Mouse (Mus musculus) liver, embryonic 12.5 days (tissue): ENCODE results near the gene Dmd. TPM values are rescaled to one million over a fixed set of nuclear protein-coding genes. Genes with fewer than 3 reads are reported as not detected.

Experiments used
- ATAC-seq: fragments of 200-750 bp; cut with Nextera tagmentation; 2 replicates; pipeline ENCODE4 v1.8.0; 2017; ENCODE audit warnings: moderate number of reproducible peaks, mild to moderate bottlenecking, moderate library complexity
- H3K27ac ChIP-seq: fragments of 300-500 bp; sonication (generic); 2 replicates; pipeline ENCODE4 v1.5.1; 2016; ENCODE audit warnings: mild to moderate bottlenecking
- H3K27me3 ChIP-seq: fragments of 300-500 bp; sonication (generic); replicated peaks from 2 replicates; pipeline ENCODE4 v1.6.1; 2016; ENCODE audit warnings: mild to moderate bottlenecking, moderate library complexity
- H3K36me3 ChIP-seq: fragments of 300-500 bp; sonication (generic); 2 replicates; pipeline ENCODE4 v1.6.1; 2016; ENCODE audit warnings: mild to moderate bottlenecking, moderate library complexity
- H3K4me1 ChIP-seq: fragments of 300-500 bp; sonication (generic); 2 replicates; pipeline ENCODE4 v1.6.1; 2016
- H3K4me2 ChIP-seq: fragments of 300-500 bp; sonication (generic); 2 replicates; pipeline ENCODE4 v1.6.1; 2016; ENCODE audit warnings: mild to moderate bottlenecking, moderate library complexity
- H3K4me3 ChIP-seq: fragments of 300-500 bp; sonication (generic); 2 replicates; pipeline ENCODE4 v1.5.1; 2016; ENCODE audit warnings: mild to moderate bottlenecking, moderate library complexity
- H3K9ac ChIP-seq: fragments of 300-500 bp; sonication (generic); 2 replicates; pipeline ENCODE4 v1.6.1; 2016; ENCODE audit warnings: mild to moderate bottlenecking, moderate library complexity
- H3K9me3 ChIP-seq: fragments of 300-500 bp; sonication (generic); replicated peaks from 2 replicates; pipeline ENCODE4 v1.6.1; 2016; ENCODE audit warnings: mild to moderate bottlenecking, moderate library complexity
- WGBS: fragments of 180-500 bp; shearing (Covaris S2); methylation state at CpG from one replicate; pipeline ENCODE4 v1.1.7; 2016; ENCODE audit not compliant: insufficient replicate concordance; 5-methylcytosine and 5-hydroxymethylcytosine counted together
- polyA plus RNA-seq: library from polyadenylated mRNA; unstranded; fragments of >200 nt; fragmentation: Nextera tagmentation; extraction: Ambion mirVana; gene quantifications from 2 replicates; pipeline ENCODE4 v1.2.1, GENCODE M21; 2016

Gene Dmd
- polyA plus RNA-seq = 6.4 and 6.8 TPM in 2 replicates

DNA sequence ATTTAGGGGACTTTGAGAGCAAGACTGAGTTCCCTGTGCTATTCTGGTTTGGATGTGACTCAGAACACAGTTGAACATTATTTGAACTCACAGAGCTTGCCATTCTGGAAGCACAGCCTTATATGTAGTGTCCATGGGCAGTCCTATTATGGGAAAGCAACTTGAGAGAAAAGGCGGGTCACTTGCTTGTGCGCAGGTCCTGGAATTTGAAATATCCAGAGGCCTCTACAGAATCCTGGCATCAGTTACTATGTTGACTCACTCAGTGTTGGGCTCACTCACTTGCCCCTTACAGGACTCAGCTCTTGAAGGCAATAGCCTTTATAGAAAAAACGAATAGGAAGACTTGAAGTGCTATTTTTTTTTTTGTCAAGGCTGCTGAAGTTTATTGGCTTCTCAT is at the start of gene Dmd:
Gene Dmd, plus strand, starts transcription at position 241 of the 400 bp plus-strand sequence.
- Histone ChIP-seq H3K9me3 (no peaks in the 10 kb centered on the region), H3K9ac (no peak within 1 kb of the TSS), H3K4me2 (no peak within 1 kb of the TSS), H3K4me1 (no peaks in the 10 kb centered on the region), H3K27ac (no peak within 1 kb of the TSS), H3K27me3 (no peaks in the 10 kb centered on the region), H3K36me3 (no peaks in the 10 kb centered on the region), H3K4me3 (no peak within 1 kb of the TSS)
- 52% methylated on average over 3 of the region's 3 CpGs for WGBS
- no peak for ATAC-seq

DNA sequence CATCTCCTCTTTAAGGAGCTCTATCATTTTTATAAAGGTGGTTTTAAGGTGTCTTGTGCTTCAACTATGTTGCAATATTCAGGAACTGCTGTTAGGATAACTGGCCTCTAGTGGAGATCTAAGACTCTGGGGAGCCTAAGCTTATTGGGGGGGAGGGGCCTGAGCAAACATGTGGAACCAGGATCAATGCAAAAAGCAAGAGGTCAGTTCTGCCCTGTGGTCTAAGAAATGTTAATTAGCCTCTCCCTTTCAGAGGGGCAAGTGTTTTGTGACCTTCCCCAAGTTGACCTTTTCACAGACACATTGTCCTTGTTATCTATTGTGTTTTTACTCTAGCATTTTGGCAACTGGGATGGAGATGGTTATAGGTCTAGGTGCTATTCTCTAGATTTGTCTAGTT is 47.2 kb upstream of the Dmd start:
- Histone ChIP-seq H3K9me3 (no peaks in the 10 kb centered on the region), H3K4me2 (no peak overlapping the region), H3K4me3 (no peak overlapping the region), H3K9ac (no peak overlapping the region), H3K27ac (no peak overlapping the region), H3K4me1 (no peaks in the 10 kb centered on the region), H3K27me3 (no peaks in the 10 kb centered on the region), H3K36me3 (no peaks in the 10 kb centered on the region)
- ATAC-seq = no peak

DNA sequence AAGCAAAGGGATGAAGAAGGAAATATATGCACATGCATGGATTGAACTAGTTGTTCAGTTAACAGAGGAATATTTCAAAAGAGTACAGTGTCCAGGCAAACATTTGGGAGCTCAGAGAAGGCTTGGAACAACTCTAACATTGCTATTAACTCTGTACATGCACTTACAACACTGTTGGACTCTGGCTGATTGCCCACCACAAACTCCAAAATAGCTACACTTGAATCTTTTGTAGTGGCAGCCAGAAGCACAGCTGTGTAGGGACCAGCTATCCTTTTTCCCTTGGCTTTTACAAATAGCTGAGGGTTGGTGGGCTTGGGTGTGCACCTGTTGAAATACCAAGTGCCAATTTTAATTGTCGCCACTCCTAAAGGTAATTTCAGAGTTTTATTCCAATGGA is 39.0 kb downstream of the Dmd start:
- no peak for ATAC-seq
- no peaks in the 10 kb centered on the region for H3K36me3 ChIP-seq

DNA sequence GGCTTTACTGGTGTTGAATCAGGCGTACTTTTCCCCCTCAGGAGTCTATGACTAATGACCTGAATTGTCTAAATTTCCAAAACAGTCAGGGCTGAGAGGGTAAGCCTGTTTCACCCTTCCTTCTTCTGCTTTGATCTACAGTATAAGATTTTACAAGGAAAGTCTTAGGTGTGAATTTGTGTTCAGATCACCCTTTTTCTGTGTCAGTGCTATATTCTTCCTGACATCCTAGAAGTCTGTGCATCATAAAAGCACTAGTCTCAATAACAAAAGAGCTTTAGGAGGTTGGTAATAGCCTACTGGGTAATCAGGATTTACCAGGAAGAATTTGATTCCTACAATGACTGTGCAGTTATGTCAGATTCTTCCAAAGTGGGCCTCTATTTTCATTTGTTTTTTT is 101.5 kb downstream of the Dmd start:
- no peaks in the 10 kb centered on the region for H3K4me1 ChIP-seq
- no peaks in the 10 kb centered on the region for H3K27me3 ChIP-seq
- no peak overlapping the region for H3K27ac ChIP-seq
- no peaks in the 10 kb centered on the region for H3K9me3 ChIP-seq
- no peak overlapping the region for H3K4me3 ChIP-seq
- H3K36me3 ChIP-seq = no peaks in the 10 kb centered on the region
- ATAC-seq = no peak
- no peak overlapping the region for H3K4me2 ChIP-seq
- WGBS = 55% methylated on average over 1 of the region's 1 CpGs
- no peak overlapping the region for H3K9ac ChIP-seq

More for the DNA sequence above, 39.0 kb downstream of the Dmd start:
- Histone ChIP-seq H3K9me3 (no peaks in the 10 kb centered on the region), H3K4me2 (no peak overlapping the region), H3K27ac (no peak overlapping the region), H3K9ac (no peak overlapping the region), H3K27me3 (no peaks in the 10 kb centered on the region), H3K4me1 (no peaks in the 10 kb centered on the region), H3K4me3 (no peak overlapping the region)
- WGBS = 62% methylated on average over 1 of the region's 1 CpGs

DNA sequence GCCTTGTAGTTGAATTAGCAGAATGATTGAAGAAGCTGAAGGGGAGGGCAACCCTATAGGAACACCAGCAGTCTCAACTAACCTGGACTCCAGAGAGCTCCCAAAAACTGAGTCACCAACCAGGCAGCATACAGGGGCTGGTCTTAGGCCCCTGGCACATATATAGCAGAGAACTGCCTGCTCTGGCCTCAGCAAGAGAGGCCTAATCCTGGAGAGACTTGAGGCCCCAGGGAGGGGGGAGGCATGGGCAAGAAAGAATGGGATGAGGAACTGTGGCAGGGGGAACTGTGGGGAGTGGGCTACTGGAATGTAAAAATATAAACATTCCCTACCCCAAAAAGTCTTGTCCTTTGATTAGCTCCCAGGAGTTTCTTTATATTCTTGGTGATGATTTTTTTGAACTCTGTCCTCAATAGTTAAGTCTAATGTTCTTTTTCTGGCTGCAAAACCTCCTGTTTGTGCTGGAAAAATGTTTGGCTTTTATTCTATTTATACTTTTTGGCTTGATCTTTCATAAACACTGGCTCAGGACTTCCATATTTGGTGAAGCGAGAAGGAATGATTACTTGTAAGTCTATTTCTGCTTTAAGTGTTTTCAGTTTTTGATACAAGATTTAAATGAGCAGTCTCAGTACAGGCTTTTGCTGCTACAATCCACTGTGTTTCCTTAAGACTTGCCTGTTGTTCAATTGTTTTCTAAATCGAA is 167.7 kb downstream of the Dmd start:
- no peaks in the 10 kb centered on the region for H3K4me1 ChIP-seq
- WGBS = 63% methylated on average over 2 of the region's 2 CpGs
- H3K27ac ChIP-seq = no peak overlapping the region
- H3K36me3 ChIP-seq = no peaks in the 10 kb centered on the region
- H3K9me3 ChIP-seq = no peaks in the 10 kb centered on the region
- no peak overlapping the region for H3K4me3 ChIP-seq
- no peaks in the 10 kb centered on the region for H3K27me3 ChIP-seq
- no peak overlapping the region for H3K9ac ChIP-seq
- no peak overlapping the region for H3K4me2 ChIP-seq
- ATAC-seq = no peak

DNA sequence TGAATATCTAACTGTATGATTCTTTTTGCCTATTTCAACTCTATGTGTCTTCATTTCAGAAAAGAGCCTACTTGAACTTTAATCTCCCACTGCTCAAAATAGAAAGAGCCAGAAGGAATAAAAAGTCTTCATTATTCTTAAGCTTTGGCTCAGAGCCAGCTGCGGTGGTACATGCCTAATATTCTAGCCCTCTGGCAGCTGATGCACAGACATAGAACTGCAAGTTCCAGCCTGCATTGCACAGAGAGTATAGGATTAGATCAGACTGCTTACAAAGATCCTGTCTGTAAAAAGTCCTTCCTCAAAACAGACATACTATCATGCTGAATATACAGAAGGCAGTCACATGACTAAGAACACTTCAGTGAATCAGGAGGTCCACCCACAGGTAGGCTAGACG is 168.5 kb downstream of the Dmd start:
- no peaks in the 10 kb centered on the region for H3K9me3 ChIP-seq
- 69% methylated on average over 2 of the region's 2 CpGs for whole genome bisulfite sequencing
- ATAC-seq = no peak
- no peaks in the 10 kb centered on the region for H3K36me3 ChIP-seq
- H3K27ac ChIP-seq = no peak overlapping the region
- H3K4me2 ChIP-seq = no peak overlapping the region
- no peaks in the 10 kb centered on the region for H3K4me1 ChIP-seq
- H3K4me3 ChIP-seq = no peak overlapping the region
- H3K27me3 ChIP-seq = no peaks in the 10 kb centered on the region
- no peak overlapping the region for H3K9ac ChIP-seq

DNA sequence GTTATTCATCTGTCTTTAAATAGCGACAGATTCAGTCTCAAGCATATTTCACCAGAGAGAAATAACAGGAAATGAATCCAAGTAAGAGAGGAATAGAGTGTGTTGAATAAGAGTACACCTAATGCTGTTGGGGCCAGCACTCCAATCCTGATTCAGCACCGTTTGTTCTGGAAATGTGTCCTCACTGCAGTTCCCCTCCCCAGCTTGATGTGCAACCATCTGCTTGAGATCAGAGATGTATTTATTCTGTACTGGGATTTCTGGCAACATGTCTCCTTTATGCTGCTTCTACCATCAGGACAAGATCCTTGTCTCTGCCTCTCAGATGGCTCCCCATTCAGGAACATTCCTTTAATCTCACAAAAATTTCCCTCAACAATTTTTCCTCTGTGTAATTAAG is 271.9 kb downstream of the Dmd start:
- Histone ChIP-seq H3K36me3 (no peaks in the 10 kb centered on the region), H3K4me1 (no peaks in the 10 kb centered on the region), H3K27ac (no peak overlapping the region), H3K4me2 (no peak overlapping the region), H3K9ac (no peak overlapping the region), H3K4me3 (no peak overlapping the region), H3K27me3 (no peaks in the 10 kb centered on the region), H3K9me3 (no peaks in the 10 kb centered on the region)
- no peak for ATAC-seq
- 56% methylated on average over 2 of the region's 2 CpGs for WGBS

DNA sequence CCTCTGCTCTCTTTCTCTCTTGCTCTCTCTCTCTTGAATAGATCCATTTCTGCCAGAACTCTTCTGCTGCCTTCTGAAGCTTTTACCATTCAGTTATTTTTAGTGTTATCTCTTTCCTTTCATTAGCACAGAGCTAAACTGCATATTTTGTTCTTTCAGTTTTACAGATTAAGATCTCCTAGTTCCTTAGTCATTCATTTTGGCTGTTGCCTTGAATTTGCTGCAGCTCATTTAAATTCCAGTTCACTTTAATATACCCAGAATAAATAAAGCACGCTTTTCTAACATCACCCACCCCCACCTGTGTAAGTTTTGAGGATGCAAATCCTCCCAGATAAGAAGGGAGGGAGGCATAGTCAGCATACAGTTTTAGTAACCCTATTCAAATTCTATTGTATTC is 272.4 kb downstream of the Dmd start:
- H3K36me3 ChIP-seq = no peaks in the 10 kb centered on the region
- H3K4me1 ChIP-seq = no peaks in the 10 kb centered on the region
- H3K9me3 ChIP-seq = no peaks in the 10 kb centered on the region
- no peak overlapping the region for H3K9ac ChIP-seq
- no peaks in the 10 kb centered on the region for H3K27me3 ChIP-seq
- 11% methylated on average over 1 of the region's 1 CpGs for WGBS
- no peak for ATAC-seq
- no peak overlapping the region for H3K27ac ChIP-seq
- no peak overlapping the region for H3K4me2 ChIP-seq
- no peak overlapping the region for H3K4me3 ChIP-seq

DNA sequence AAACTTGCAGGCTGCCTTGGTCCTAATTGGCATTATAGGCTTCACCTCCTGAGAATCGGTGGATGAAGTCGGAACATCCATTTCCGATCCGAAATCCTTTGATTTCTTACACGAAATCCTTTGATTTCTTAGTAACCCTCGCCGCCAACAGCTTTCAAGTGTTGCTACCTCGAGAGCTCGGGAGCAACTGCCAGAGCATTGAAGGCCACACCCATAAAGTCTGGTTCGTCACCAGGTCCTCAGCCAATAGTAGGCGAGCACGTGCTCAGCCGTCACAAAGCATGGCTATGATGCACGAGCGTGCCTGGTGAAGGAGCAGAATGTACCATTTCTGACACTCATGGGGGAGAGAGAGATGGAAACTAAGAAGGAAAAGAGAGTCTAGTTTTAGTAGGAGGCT is 538.9 kb downstream of the Dmd start, which contains the start of gene Tsga8:
Gene Tsga8, minus strand, starts transcription at position 327 of the 400 bp plus-strand sequence.
- 75% methylated on average over 15 of the region's 15 CpGs for WGBS
- H3K9ac ChIP-seq = no peak within 1 kb of the TSS
- no peak within 1 kb of the TSS for H3K4me2 ChIP-seq
- H3K9me3 ChIP-seq = no peaks in the 10 kb centered on the region
- H3K4me3 ChIP-seq = no peak within 1 kb of the TSS
- H3K27me3 ChIP-seq = no peaks in the 10 kb centered on the region
- ATAC-seq = no peak
- no peaks in the 10 kb centered on the region for H3K4me1 ChIP-seq
- no peak within 1 kb of the TSS for H3K27ac ChIP-seq
- H3K36me3 ChIP-seq = no peaks in the 10 kb centered on the region

DNA sequence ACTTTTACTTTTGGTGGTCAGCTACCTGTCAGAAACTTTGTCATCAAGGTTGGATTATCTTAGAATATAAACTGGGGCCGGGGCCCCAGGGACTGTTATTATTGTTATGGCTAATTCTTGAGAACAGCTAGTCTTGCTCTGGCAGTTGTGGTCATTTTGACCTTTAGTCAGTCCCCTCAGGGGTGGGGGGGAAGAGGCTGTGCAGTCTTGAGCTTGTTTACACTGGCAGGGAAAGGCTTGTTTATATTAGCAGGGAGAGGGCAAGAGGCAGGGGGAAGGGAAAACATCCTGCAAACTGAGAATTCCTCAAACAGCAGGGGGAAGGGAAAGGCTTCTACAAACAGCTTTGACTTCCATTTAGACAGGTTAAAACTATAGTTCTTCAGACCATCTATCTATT is 726.3 kb downstream of the Dmd start:
- no peaks in the 10 kb centered on the region for H3K9me3 ChIP-seq
- H3K4me3 ChIP-seq = no peak overlapping the region
- H3K36me3 ChIP-seq = no peaks in the 10 kb centered on the region
- no peaks in the 10 kb centered on the region for H3K27me3 ChIP-seq
- 50% methylated on average over 1 of the region's 1 CpGs for WGBS
- ATAC-seq = no peak
- no peak overlapping the region for H3K9ac ChIP-seq
- no peak overlapping the region for H3K27ac ChIP-seq
- no peaks in the 10 kb centered on the region for H3K4me1 ChIP-seq
- no peak overlapping the region for H3K4me2 ChIP-seq

DNA sequence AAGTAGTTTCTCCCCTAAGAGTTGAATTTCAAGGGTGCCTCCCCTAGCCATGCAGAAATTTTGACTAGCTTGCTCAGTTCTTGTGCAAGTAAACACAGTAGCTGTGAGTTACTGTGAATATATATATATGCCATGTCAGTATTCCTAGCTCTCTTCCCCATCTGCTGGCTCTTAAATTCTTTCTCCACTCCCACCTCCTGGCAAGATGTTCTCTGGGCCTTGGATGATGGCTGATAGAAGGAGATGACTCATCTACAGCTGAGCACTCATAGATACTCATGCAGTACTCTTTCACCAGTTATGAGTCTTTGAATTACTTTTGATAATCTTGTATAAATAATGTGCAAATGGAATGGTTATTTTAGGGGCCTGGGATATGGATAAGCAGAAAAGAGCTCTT is 737.9 kb downstream of the Dmd start:
- Histone ChIP-seq H3K9ac (no peak overlapping the region), H3K4me1 (no peaks in the 10 kb centered on the region), H3K9me3 (no peaks in the 10 kb centered on the region), H3K27ac (no peak overlapping the region), H3K27me3 (no peaks in the 10 kb centered on the region), H3K4me3 (no peak overlapping the region), H3K4me2 (no peak overlapping the region), H3K36me3 (no peaks in the 10 kb centered on the region)
- ATAC-seq = no peak

DNA sequence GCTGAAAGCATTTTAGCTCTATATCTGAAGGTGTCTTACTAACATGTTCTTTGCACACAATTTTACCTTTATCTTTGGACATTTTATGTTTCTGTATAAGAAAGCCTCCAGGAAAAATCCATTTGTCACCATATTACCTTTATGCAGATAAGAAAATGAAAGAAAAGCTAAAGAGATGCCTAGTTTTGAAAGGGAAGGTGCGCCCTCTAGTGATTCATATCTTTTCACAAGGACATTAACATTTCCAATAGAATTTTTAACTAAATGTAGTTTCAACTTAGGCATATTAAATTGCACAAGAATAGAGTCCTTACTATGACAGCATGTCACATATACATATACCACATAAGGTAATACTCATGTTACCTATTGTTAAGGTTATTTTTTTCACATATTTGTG is 791.9 kb downstream of the Dmd start:
- H3K4me2 ChIP-seq = no peak overlapping the region
- WGBS = 0% methylated on average over 1 of the region's 1 CpGs
- no peak for ATAC-seq
- no peaks in the 10 kb centered on the region for H3K27me3 ChIP-seq
- no peak overlapping the region for H3K4me3 ChIP-seq
- no peak overlapping the region for H3K27ac ChIP-seq
- H3K9me3 ChIP-seq = no peaks in the 10 kb centered on the region
- no peak overlapping the region for H3K9ac ChIP-seq
- no peaks in the 10 kb centered on the region for H3K36me3 ChIP-seq
- H3K4me1 ChIP-seq = no peaks in the 10 kb centered on the region

DNA sequence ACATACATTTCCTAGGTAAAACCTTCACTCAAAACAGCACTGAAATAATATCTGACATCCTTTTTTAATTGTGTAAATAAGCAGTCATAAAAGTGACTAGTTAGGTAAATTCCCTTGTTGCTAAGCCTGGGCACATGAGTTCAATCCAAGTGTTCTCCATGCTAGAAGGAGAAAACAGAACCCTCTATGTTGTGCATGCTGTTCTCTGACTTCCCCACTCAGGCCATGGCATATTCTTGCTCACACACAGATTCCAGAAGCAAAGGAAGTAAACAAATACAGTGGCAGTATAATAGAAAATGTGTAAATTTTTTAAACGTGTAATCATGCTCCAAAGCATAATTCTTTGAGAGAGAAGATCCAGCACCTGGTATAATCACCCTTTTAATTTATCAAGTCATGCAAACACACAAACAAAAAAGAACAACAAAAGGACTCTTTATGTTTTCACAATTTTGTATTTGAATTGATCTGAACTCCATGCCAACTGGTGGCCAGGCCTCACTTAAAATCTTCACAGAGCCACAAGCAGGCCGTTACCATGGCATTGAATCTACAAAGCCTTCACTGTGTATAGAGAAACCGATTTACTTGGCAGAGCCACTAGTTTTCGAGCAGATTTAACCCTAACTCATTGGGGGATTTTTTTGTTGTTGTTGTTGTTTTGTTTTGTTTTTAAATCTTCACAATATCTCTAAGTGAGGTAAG is 797.8 kb downstream of the Dmd start:
- Histone ChIP-seq H3K9me3 (no peaks in the 10 kb centered on the region), H3K27ac (no peak overlapping the region), H3K4me2 (no peak overlapping the region), H3K4me3 (no peak overlapping the region), H3K4me1 (no peaks in the 10 kb centered on the region), H3K9ac (no peak overlapping the region), H3K36me3 (no peaks in the 10 kb centered on the region), H3K27me3 (no peaks in the 10 kb centered on the region)
- no peak for ATAC-seq
- 50% methylated on average over 4 of the region's 4 CpGs for WGBS
